Mouse (Mus musculus) embryonic facial prominence, embryonic 13.5 days (tissue): ENCODE data around the gene Rdh16. TPM values are rescaled to one million over a fixed set of nuclear protein-coding genes. Genes with fewer than 3 reads are reported as not detected.
"Not testable (repeated sequence)": the region's sequence is repeated elsewhere in the genome, so short reads cannot be mapped to it uniquely, and the experiment has no call there.

ENCODE experiments used
- ATAC-seq: fragments of 200-750 bp; cut with Nextera tagmentation; 2 replicates; pipeline ENCODE4 v1.8.0; 2017; ENCODE audit warnings: low read depth; ENCODE audit not compliant: insufficient number of reproducible peaks, insufficient read depth, low FRiP score, low TSS enrichment
- H3K27ac ChIP-seq: fragments of 300-500 bp; sonication (generic); 2 replicates; pipeline ENCODE4 v1.5.1; 2015; ENCODE audit warnings: moderate library complexity, mild to moderate bottlenecking, inconsistent platforms
- H3K27me3 ChIP-seq: fragments of 300-500 bp; sonication (generic); 2 replicates; pipeline ENCODE4 v1.6.1; 2015; ENCODE audit warnings: mild to moderate bottlenecking, inconsistent platforms
- H3K36me3 ChIP-seq: fragments of 300-500 bp; sonication (generic); 2 replicates; pipeline ENCODE4 v1.6.1; 2015; ENCODE audit warnings: mild to moderate bottlenecking, inconsistent platforms
- H3K4me1 ChIP-seq: fragments of 300-500 bp; sonication (generic); 2 replicates; pipeline ENCODE4 v1.6.1; 2015; ENCODE audit warnings: inconsistent platforms
- H3K4me2 ChIP-seq: fragments of 300-500 bp; sonication (generic); 2 replicates; pipeline ENCODE4 v1.6.1; 2015; ENCODE audit warnings: moderate library complexity, mild to moderate bottlenecking, inconsistent platforms
- H3K4me3 ChIP-seq: fragments of 300-500 bp; sonication (generic); 2 replicates; pipeline ENCODE4 v1.5.1; 2015; ENCODE audit warnings: mild to moderate bottlenecking, inconsistent platforms
- H3K9ac ChIP-seq: fragments of 300-500 bp; sonication (generic); 2 replicates; pipeline ENCODE4 v1.6.1; 2015; ENCODE audit warnings: mild to moderate bottlenecking, inconsistent platforms
- H3K9me3 ChIP-seq: fragments of 300-500 bp; sonication (generic); 2 replicates; pipeline ENCODE4 v1.6.1; 2016; ENCODE audit warnings: inconsistent platforms
- WGBS: fragments of 180-500 bp; shearing (Covaris S2); methylation state at CpG from one replicate; pipeline ENCODE4 v1.1.7; 2015; ENCODE audit warnings: mixed read lengths; 5-methylcytosine and 5-hydroxymethylcytosine counted together
- polyA plus RNA-seq: library from polyadenylated mRNA; unstranded; fragments of >200 nt; fragmentation: Nextera tagmentation; extraction: Ambion mirVana; gene quantifications from 2 replicates; pipeline ENCODE4 v1.2.1, GENCODE M21; 2015

The Rdh16 gene
- polyA plus RNA-seq, 1 experiment from 2014 or later: not detected

DNA sequence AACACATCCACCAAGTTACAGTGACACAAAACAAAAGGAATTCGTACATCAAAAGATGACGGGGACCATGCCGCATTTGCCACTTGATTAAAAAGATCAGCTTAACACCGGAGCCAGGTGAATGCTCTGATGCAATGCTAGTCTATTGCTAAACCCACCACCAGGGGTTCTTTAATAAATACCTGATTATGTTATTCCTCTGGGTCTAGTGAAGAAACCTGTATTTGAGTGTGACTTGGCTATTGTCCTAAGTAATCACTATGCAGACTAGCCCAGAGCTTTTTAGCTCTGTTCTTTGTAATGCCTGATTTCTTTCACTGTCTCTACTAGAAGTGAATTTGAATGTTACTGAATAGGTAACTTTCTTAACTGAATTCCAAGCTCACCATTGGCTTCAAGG is 80.1 kb downstream of the Rdh16 start:
- Histone ChIP-seq H3K4me2 (no peak overlapping the region), H3K27ac (no peak overlapping the region), H3K9ac (no peak overlapping the region), H3K27me3 (no peaks in the 10 kb centered on the region), H3K36me3 (no peaks in the 10 kb centered on the region), H3K4me1 (no peaks in the 10 kb centered on the region), H3K9me3 (no peaks in the 10 kb centered on the region), H3K4me3 (no peak overlapping the region)
- WGBS: 81% methylated on average over 4 of the region's 4 CpGs
- ATAC-seq: no peak

DNA sequence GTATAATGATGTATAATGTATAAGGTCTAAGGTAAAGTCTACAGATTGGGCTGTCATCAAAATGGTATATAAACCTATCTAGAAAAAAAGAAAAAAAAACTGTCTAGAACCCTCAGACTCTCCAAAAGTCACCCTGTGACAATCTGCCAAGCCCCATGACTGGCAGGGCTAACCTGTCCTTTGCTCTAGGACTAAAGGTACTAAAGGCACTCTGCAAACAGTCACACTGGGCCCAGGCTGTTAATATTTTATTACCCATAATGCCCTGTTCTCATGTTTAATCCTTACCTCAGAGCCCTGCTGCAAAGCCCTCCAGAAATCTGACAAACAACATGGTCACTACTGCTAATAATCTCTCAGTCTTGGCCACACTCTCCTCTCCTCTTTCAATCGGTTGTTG is 85.6 kb downstream of the Rdh16 start:
- 77% methylated on average over 1 of the region's 1 CpGs for WGBS
- H3K4me1 ChIP-seq: no peaks in the 10 kb centered on the region
- no peaks in the 10 kb centered on the region for H3K36me3 ChIP-seq
- H3K27me3 ChIP-seq: no peaks in the 10 kb centered on the region
- no peaks in the 10 kb centered on the region for H3K9me3 ChIP-seq
- H3K27ac ChIP-seq: no peak overlapping the region
- no peak for ATAC-seq
- no peak overlapping the region for H3K9ac ChIP-seq
- H3K4me2 ChIP-seq: no peak overlapping the region
- no peak overlapping the region for H3K4me3 ChIP-seq

- 73% methylated on average over 4 of the region's 4 CpGs for WGBS
- Histone ChIP-seq H3K4me2 (no peak overlapping the region), H3K9ac (no peak overlapping the region), H3K27me3 (no peaks in the 10 kb centered on the region), H3K4me3 (no peak overlapping the region), H3K36me3 (no peaks in the 10 kb centered on the region), H3K27ac (no peak overlapping the region), H3K9me3 (no peaks in the 10 kb centered on the region), H3K4me1 (no peaks in the 10 kb centered on the region)
- no peak for ATAC-seq
Observed at GRCm38 (mm10) chr10:127886971-127887370, 86.0 kb downstream of the Rdh16 start.

DNA sequence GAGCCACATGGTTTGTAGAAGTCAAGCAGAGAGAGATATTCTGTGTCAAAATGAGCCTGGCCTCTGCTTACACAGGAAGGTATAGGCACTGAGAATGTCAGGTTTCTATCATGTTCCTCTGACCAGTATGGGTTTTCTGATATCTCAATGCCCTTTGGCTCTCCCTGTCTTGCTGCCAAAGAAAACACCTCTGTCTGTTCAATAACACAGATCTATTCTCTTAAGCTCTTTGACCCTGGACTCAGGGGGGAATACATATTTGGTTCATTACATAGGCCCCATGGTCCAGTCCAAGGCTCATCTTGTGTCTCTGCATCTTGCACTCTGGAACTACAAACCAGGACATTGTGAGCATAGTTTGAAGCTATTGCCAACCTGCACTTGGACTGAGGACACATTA is 87.7 kb downstream of the Rdh16 start, which contains the start of gene Rdh7:
Gene Rdh7, minus strand, starts transcription at position 213 of the 400 bp plus-strand sequence.
- H3K36me3 ChIP-seq: no peaks in the 10 kb centered on the region
- no peaks in the 10 kb centered on the region for H3K4me1 ChIP-seq
- no peak for ATAC-seq
- H3K9ac ChIP-seq: no peak within 1 kb of the TSS
- H3K4me2 ChIP-seq: no peak within 1 kb of the TSS
- no peaks in the 10 kb centered on the region for H3K27me3 ChIP-seq
- no peaks in the 10 kb centered on the region for H3K9me3 ChIP-seq
- H3K4me3 ChIP-seq: no peak within 1 kb of the TSS
- H3K27ac ChIP-seq: no peak within 1 kb of the TSS

- H3K9me3 ChIP-seq: no peaks in the 10 kb centered on the region
- no peak overlapping the region for H3K4me3 ChIP-seq
- no peaks in the 10 kb centered on the region for H3K36me3 ChIP-seq
- no peak for ATAC-seq
- H3K9ac ChIP-seq: no peak overlapping the region
- no peak overlapping the region for H3K4me2 ChIP-seq
- no peaks in the 10 kb centered on the region for H3K27me3 ChIP-seq
- WGBS: 80% methylated on average over 1 of the region's 1 CpGs
- no peaks in the 10 kb centered on the region for H3K4me1 ChIP-seq
- no peak overlapping the region for H3K27ac ChIP-seq
Observed at GRCm38 (mm10) chr10:127891481-127891880, 90.5 kb downstream of the Rdh16 start.

GRCm38 (mm10) chr10:127893163-127894022 is 92.4 kb downstream of the Rdh16 start:
- H3K9ac ChIP-seq, H3K27ac ChIP-seq, ATAC-seq, H3K27me3 ChIP-seq, H3K4me2 ChIP-seq, H3K4me3 ChIP-seq, H3K4me1 ChIP-seq, H3K36me3 ChIP-seq, H3K9me3 ChIP-seq: not testable (repeated sequence)
- 70% methylated on average over 5 of the region's 5 CpGs for WGBS

Other genes starting within 250 kb of the Rdh16 start
- 139 and 159 TPM in 2 replicates for gene Lrp1, start 180.0 kb upstream of the Rdh16 start, polyA plus RNA-seq
- gene Stat6, start 158.2 kb upstream of the Rdh16 start, polyA plus RNA-seq: 21.1 and 22.0 TPM in 2 replicates
- gene Nemp1, start 134.3 kb upstream of the Rdh16 start, polyA plus RNA-seq: 9.1 and 10.6 TPM in 2 replicates
- 19.5 and 20.3 TPM in 2 replicates for gene Nab2, start 132.6 kb upstream of the Rdh16 start, polyA plus RNA-seq
- 0.66 and 2.5 TPM in 2 replicates for gene Myo1a, start 96.0 kb upstream of the Rdh16 start, polyA plus RNA-seq
- gene Tac2, start 76.7 kb upstream of the Rdh16 start, polyA plus RNA-seq: 0.55 TPM in 1 of 2 replicates, not detected in the other
- gene Zbtb39, start 61.6 kb upstream of the Rdh16 start, polyA plus RNA-seq: 3.7 TPM in 2 replicates
- 0.90 and 1.2 TPM in 2 replicates for gene Gpr182, start 49.4 kb upstream of the Rdh16 start, polyA plus RNA-seq
- gene Rdh1, start 41.4 kb upstream of the Rdh16 start, polyA plus RNA-seq: 0.06 TPM in 1 of 2 replicates, not detected in the other
- not detected in 2 replicates for gene Rdh16f1, start 41.4 kb upstream of the Rdh16 start, polyA plus RNA-seq
- 0.34 and 0.37 TPM in 2 replicates for gene Rdh9, start 24.8 kb upstream of the Rdh16 start, polyA plus RNA-seq
- not detected in 2 replicates for gene Rdh19, start 48.8 kb downstream of the Rdh16 start, polyA plus RNA-seq
- gene Rdh16f2, start 65.3 kb downstream of the Rdh16 start, polyA plus RNA-seq: not detected in 2 replicates
- 0.21 TPM in 1 of 2 replicates, not detected in the other for gene Rdh7, start 87.7 kb downstream of the Rdh16 start, polyA plus RNA-seq
- gene Sdr9c7, start 97.4 kb downstream of the Rdh16 start, polyA plus RNA-seq: 0.08 and 0.10 TPM in 2 replicates
- gene Hsd17b6, start 206.5 kb downstream of the Rdh16 start, polyA plus RNA-seq: not detected in 2 replicates
- gene Prim1, start 214.0 kb downstream of the Rdh16 start, polyA plus RNA-seq: 92.1 and 92.2 TPM in 2 replicates
- gene Naca, start 234.4 kb downstream of the Rdh16 start, polyA plus RNA-seq: 789 and 900 TPM in 2 replicates